Mouse (Mus musculus): Measurements from ENCODE around the gene Man1c1.

Man1c1 gene

GRCm38 (mm10) chr4:134601981-134602380 is 102.1 kb downstream of the Man1c1 start:
- DNase-seq, result no peak

GRCm38 (mm10) chr4:134601404-134601803 is 102.7 kb downstream of the Man1c1 start:
- DNase-seq, result no peak

- DNase-seq, result no peak
Observed at GRCm38 (mm10) chr4:134600777-134601176, 103.3 kb downstream of the Man1c1 start.

- no peak for DNase-seq
Observed at GRCm38 (mm10) chr4:134600060-134600459, 104.0 kb downstream of the Man1c1 start.

DNA sequence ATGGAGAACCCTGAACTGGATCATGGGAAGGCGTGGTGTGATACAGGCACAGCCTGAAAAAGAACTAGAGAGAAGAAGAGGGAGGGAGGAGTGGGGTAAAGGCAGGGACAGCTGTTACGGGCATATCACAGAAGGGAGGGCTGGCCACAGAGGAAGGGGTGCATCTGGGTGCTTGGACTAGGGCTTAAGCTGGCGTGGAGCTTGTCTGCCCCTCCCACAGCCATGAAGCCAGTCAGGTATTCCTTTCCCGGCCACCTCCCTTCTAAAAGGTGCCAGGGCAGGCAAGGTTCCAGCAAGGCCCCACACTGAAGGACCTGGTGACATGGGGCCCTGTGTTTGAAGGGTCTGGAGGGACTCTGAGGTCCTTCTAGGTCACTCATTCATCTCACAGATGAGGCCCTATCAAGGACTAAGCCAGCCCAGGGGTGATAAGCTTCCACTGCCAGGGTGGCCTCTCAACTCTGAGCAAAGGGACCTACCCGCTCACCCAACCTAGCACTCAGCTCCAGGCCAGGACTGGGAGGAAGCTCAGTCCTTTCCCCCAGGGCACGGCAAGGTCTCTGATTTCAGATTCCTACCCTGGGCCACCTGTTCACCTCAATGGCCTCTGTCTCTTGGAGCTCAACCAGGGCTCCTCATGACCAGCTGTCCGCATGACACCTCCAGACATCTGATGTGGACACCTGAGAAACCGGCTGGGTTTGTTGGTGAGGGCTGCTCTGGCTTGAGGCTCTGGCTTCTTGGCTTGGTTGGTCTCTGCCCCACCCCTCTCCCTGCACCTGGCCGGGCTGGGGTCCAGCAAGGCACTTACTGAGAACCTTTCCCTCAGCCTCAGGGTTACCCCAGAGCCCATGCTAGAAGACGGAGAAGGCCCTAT is 107.0 kb downstream of the Man1c1 start:
- no peak for DNase-seq

DNA sequence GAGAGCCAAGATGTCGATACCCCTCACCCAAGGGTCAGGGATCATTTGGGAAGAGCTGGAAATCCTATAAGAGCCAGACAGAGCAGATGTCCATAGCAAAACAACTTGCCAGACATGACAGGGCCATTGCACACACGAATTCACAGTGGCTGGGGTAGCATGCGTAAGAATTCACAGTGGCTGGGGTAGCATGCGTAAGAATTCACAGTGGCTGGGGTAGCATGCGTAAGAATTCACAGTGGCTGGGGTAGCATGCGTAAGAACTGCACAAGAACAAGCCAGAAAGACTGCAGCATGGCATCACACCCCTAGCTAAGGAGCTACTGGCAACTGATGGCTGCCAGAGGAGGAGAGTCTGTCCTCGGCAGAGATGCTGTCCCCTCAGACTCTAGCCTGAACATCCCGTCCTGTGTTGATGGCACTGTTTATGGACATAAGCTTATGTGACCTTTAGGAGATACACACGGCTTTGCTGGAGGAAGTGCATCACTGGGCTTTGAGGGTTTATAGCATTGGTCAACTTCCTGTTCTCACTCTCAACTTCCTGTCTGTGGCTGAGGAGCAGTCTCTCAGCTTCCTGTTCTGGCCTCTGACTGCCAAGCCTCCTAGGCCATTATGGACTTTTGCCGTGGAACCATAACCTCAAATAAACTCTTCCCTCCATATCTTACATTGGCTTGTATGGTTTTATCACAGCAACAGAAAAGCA is 109.2 kb downstream of the Man1c1 start:
- no peak for DNase-seq

- no peak for DNase-seq
Observed at GRCm38 (mm10) chr4:134592442-134592841, 111.6 kb downstream of the Man1c1 start.

DNA sequence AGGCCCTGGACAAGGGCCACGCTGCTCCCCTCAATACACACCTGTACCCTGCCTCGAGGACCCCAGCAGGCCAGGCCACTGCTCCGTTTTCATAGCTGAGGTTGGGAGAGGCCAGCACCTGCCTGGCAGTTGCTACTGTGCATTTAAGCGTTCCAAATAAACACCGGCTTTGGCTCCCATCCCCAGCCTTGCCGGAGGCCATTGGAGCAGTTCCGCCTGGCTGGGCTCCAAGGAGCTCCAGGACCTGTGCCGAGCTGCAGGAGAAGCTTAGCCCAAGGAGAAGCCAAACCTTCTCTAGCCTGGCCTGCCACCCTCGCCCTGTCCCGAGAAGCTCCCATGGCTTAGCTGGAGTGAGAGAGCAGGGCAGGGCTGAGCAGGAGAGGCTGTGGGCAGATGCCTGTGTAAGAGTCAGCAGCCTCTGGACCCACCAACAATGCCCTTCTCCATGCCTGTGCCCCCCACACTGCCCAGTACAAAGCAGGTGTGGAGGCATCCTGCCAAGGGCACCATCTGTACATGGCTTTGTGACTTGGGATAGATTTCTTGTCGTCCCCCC is 112.5 kb downstream of the Man1c1 start:
- no peak for DNase-seq

DNA sequence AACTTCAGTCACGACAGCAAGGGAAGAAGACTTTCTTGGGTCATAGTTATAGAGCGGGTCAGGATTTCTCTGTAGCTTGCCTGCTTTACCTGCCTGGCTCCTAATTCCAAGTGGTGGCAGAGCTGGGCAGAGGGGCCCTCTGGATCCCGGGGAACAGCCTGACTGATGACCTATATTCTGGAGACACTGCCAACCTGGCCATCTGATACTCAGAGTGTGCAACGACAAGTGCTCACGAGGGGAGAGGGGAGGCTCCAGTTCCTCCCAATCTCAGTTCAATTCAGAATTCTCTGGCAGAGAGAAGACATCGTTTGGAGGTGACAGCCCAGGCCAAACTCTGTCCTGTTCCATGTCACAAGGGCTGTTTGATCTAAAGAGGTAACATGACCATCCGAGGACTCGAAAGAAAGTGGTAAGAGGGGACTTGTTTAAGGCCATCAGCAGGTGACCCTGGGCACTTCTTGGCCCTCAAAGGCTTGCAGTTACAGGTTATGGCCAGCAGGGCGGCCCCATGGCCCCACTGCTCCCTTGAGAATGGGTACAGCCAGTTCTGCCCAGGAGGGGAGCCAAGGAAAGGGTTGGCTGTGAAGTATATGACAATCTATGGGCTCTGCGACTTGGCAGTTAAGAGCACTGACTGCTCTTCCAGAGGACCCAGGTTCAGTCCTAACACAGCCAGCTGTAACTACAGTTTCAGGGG is 113.7 kb downstream of the Man1c1 start:
- DNase-seq, result no peak

- DNase-seq, result no peak
Observed at GRCm38 (mm10) chr4:134589786-134590185, 114.3 kb downstream of the Man1c1 start.

GRCm38 (mm10) chr4:134588951-134589350 is 115.1 kb downstream of the Man1c1 start:
- DNase-seq, result no peak

GRCm38 (mm10) chr4:134588287-134588686 is 115.8 kb downstream of the Man1c1 start:
- no peak for DNase-seq

DNA sequence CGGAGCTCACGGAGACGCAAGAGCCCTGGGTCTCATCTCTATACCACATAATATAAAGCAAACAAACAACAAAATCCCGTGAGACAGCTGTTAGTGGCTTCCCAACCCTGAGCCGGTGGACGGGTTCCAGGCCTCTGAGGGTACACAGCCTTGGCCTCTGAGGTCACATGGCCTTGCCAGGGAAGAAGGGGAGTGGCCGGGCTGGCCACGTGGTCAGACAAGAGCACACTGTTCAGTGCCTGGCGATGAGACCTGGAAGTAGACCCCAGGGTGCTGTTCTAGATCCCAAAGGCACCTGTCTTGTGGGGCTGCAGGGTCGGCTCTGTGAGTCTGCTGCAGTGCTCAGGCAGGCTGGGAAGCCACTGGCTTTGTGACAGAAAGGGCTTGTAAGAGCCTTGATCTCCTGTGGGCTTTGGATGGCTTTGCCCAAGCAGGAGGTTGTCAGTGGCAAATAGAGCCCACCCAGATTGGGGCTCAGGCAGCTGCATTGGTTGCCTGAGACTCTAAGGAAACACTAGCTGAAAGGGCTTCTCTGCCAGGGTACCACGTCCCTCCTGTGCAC is 116.4 kb downstream of the Man1c1 start:
- no peak for DNase-seq

DNA sequence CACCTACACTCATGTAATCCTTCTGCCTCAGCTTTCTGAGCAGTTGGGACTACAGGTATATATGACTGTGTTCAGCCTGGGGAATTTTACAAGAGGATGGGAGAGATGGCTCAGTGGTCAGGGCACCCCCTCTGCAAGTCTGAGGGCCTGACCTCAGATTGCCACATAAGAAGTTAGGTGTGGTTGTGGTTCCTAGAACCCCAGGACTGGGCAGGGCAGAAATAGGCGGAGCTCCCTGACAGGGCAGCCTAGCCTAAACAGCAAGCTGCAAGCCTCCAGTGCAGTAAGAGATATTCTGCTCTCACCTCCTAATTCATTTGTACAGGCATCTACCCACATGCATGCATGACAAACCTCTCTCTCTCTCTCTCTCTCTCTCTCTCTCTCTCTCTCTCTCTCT is 117.5 kb downstream of the Man1c1 start:
- no peak for DNase-seq

GRCm38 (mm10) chr4:134586126-134586525 is 118.0 kb downstream of the Man1c1 start:
- DNase-seq, result no peak

DNA sequence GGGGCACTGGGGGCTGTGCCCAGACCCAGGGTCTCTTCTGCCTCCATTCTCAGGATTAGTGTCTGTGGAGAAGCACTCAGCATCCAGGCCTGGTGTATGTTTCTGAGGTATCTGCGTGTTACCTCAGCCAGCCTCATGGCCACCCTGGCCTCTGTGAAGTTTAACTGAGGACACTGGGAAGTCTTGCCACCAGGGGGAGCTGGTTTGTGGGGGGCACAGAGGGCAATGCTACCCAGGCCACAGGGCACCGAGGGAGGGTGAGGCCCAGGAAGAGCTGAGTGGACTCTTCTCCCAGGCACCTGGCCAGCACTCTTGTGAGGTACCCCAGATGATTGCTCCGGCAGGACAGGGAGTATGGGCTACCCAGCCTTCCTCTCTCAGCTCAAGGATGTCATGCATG is 120.6 kb downstream of the Man1c1 start:
- DNase-seq, result no peak

- no peak for DNase-seq
Observed at GRCm38 (mm10) chr4:134581365-134581764, 122.7 kb downstream of the Man1c1 start.

GRCm38 (mm10) chr4:134580351-134581148 is 123.5 kb downstream of the Man1c1 start:
- DNase-seq, result peak; percentile 75

DNA sequence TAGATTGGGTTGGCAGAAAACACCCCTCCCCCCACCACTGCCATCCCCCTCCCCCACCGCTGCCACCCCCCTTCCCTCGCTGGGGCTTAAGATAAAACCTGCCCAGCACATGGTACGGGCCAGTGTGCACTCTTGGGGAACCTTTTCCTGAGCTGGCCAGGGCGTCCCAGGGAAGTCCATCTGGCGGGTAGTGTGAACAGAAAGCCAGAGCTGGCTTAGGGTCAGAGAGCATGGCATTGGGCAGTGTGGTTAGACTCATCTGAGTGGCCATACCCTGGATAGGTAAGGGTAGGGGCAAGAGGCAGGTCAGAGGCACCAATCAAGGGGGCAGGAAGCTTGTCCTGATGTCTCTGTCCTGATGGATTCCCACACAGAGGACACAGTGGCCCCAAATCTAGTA is 124.5 kb downstream of the Man1c1 start:
- DNase-seq, result no peak

GRCm38 (mm10) chr4:134579212-134579611 is 124.9 kb downstream of the Man1c1 start:
- DNase-seq, result no peak

DNA sequence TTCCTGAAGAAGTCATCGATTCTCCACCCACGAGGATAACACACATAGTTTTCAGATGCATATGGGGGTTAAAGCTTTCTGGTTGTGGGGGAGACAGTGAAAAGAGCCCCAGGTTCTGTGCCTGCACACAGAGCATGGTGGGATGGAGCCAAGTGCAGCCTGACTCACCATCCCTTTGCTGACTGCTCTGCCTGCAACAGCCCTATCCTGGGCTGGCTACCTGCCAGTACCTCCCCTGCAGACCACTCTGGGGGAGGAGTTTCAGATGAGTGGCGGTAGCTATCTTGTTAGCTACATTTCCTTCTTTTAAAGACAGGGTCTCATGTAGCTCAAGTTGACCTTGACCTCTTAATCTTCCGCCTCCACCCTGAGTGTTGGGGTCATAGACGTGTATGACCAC is 125.7 kb downstream of the Man1c1 start:
- DNase-seq, result peak; percentile 50

DNA sequence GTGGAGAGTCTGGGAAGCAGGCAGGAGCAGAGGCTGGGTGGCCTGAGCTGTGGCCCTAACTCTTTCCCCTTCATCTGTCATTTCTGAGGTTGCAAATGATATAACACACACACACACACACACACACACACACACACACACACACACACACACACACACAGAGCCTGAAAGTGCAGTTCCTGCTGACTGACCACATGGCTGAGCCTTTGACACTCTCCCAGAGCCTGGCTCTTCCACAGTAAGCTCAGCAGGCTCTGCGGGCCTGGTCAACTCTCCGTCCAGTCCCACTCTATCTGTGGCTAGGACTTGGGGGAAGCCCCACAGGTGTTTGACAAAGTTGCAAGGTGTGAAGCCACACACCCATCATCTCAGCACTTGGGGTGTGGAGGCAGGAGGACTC is 126.8 kb downstream of the Man1c1 start:
- no peak for DNase-seq

Data from right cerebral cortex, postnatal 25 days (tissue).